Mouse (Mus musculus) hindbrain, embryonic 16.5 days (tissue): ENCODE measurements around the gene Phactr1. TPM values are rescaled to one million over a fixed set of nuclear protein-coding genes. Genes with fewer than 3 reads are reported as not detected.
A peak's percentile ranks its signal among the peaks of the same experiment; 100 is the strongest.

Source experiments
- ATAC-seq: fragments of 200-750 bp; cut with Nextera tagmentation; 2 replicates; pipeline ENCODE4 v1.8.0; 2017; ENCODE audit warnings: moderate TSS enrichment, moderate library complexity
- H3K27ac ChIP-seq: fragments of 300-500 bp; sonication (generic); 2 replicates; pipeline ENCODE4 v1.5.1; 2014; ENCODE audit warnings: low read depth, mild to moderate bottlenecking, control low read depth, low read length, moderate library complexity
- H3K27me3 ChIP-seq: fragments of 300-500 bp; sonication (generic); replicated peaks from 2 replicates; pipeline ENCODE4 v1.6.1; 2014; ENCODE audit warnings: low read length; ENCODE audit not compliant: control insufficient read depth, insufficient read depth
- H3K36me3 ChIP-seq: fragments of 300-500 bp; sonication (generic); 2 replicates; pipeline ENCODE4 v1.6.1; 2014; ENCODE audit warnings: mild to moderate bottlenecking, low read length, moderate library complexity, mixed read lengths; ENCODE audit not compliant: control insufficient read depth, insufficient read depth
- H3K4me1 ChIP-seq: fragments of 300-500 bp; sonication (generic); 2 replicates; pipeline ENCODE4 v1.6.1; 2014; ENCODE audit warnings: low read depth, low read length; ENCODE audit not compliant: control insufficient read depth, insufficient read depth
- H3K4me2 ChIP-seq: fragments of 300-500 bp; sonication (generic); 2 replicates; pipeline ENCODE4 v1.6.1; 2014; ENCODE audit warnings: mild to moderate bottlenecking, low read length, control low read depth, moderate library complexity
- H3K4me3 ChIP-seq: fragments of 300-500 bp; sonication (generic); 2 replicates; pipeline ENCODE4 v1.5.1; 2014; ENCODE audit warnings: mild to moderate bottlenecking, low read length, control low read depth, moderate library complexity
- H3K9ac ChIP-seq: fragments of 300-500 bp; sonication (generic); 2 replicates; pipeline ENCODE4 v1.6.1; 2014; ENCODE audit warnings: low read depth, mild to moderate bottlenecking, control low read depth, low read length, moderate library complexity
- H3K9me3 ChIP-seq: fragments of 300-500 bp; sonication (generic); 2 replicates; pipeline ENCODE4 v1.6.1; 2014; ENCODE audit warnings: mild to moderate bottlenecking, low read length, moderate library complexity; ENCODE audit not compliant: control insufficient read depth
- WGBS: fragments of 180-500 bp; shearing (Covaris S2); extraction: QIAGEN DNeasy Blood & Tissue Kit; methylation state at CpG from one replicate; pipeline ENCODE4 v1.1.7; 2014; 5-methylcytosine and 5-hydroxymethylcytosine counted together
- polyA plus RNA-seq: library from polyadenylated mRNA; unstranded; fragments of >200 nt; fragmentation: Nextera tagmentation; extraction: Ambion mirVana; gene quantifications from 2 replicates; pipeline ENCODE4 v1.2.1, GENCODE M21; 2015

Phactr1 gene
- polyA plus RNA-seq, 1 experiment from 2014 or later, result 49.9 TPM

- Histone ChIP-seq H3K36me3 (no peaks in the 10 kb centered on the region), H3K4me2 (no peak overlapping the region), H3K9ac (no peak overlapping the region), H3K9me3 (no peaks in the 10 kb centered on the region), H3K4me3 (no peak overlapping the region), H3K4me1 (no peaks in the 10 kb centered on the region), H3K27me3 (no peaks in the 10 kb centered on the region), H3K27ac (no peak overlapping the region)
- WGBS, result 77% methylated on average over 5 of the region's 5 CpGs
- no peak for ATAC-seq
Measured at GRCm38 (mm10) chr13:42738152-42738551, 57.7 kb downstream of the Phactr1 start.

GRCm38 (mm10) chr13:42742226-42742625 is 61.8 kb downstream of the Phactr1 start:
- Histone ChIP-seq H3K27me3 (no peaks in the 10 kb centered on the region), H3K9ac (no peak overlapping the region), H3K4me3 (no peak overlapping the region), H3K4me1 (peaks cover 2% of the 10 kb centered on the region; the same call in 1 of the 2 replicates), H3K9me3 (no peaks in the 10 kb centered on the region), H3K27ac (no peak overlapping the region), H3K4me2 (no peak overlapping the region), H3K36me3 (no peaks in the 10 kb centered on the region)
- no peak for ATAC-seq

- H3K4me2 ChIP-seq, result no peak overlapping the region
- WGBS, result 46% methylated on average over 5 of the region's 5 CpGs
- no peaks in the 10 kb centered on the region for H3K27me3 ChIP-seq
- H3K4me3 ChIP-seq, result no peak overlapping the region
- no peak for ATAC-seq
- no peaks in the 10 kb centered on the region for H3K36me3 ChIP-seq
- H3K4me1 ChIP-seq, result peaks cover 2% of the 10 kb centered on the region; the same call in 1 of the 2 replicates
- H3K27ac ChIP-seq, result 0 out of 2 replicates have a peak overlapping the region, but pooled peaks have one; percentile 20
- H3K9me3 ChIP-seq, result no peaks in the 10 kb centered on the region
- H3K9ac ChIP-seq, result no peak overlapping the region
Measured at GRCm38 (mm10) chr13:42744467-42744866, 64.0 kb downstream of the Phactr1 start.

- H3K27ac ChIP-seq, result no peak overlapping the region
- peak overlapping the region; percentile 6; the same call in 1 of the 2 replicates for H3K4me2 ChIP-seq
Measured at GRCm38 (mm10) chr13:42757654-42758400, 77.4 kb downstream of the Phactr1 start.

GRCm38 (mm10) chr13:42759170-42759569 is 78.7 kb downstream of the Phactr1 start:
- no peak for ATAC-seq
- Histone ChIP-seq H3K27ac (no peak overlapping the region), H3K9me3 (no peaks in the 10 kb centered on the region), H3K4me2 (no peak overlapping the region), H3K36me3 (no peaks in the 10 kb centered on the region), H3K4me3 (no peak overlapping the region), H3K27me3 (no peaks in the 10 kb centered on the region), H3K4me1 (peaks cover 6% of the 10 kb centered on the region), H3K9ac (no peak overlapping the region)
- 68% methylated on average over 5 of the region's 5 CpGs for WGBS

More at GRCm38 (mm10) chr13:42757654-42758400, 77.4 kb downstream of the Phactr1 start:
- Histone ChIP-seq H3K9ac (no peak overlapping the region), H3K36me3 (no peaks in the 10 kb centered on the region), H3K9me3 (no peaks in the 10 kb centered on the region), H3K4me1 (peaks cover 6% of the 10 kb centered on the region), H3K4me3 (no peak overlapping the region), H3K27me3 (no peaks in the 10 kb centered on the region)
- peak; percentile 58; the same call in 1 of the 2 replicates for ATAC-seq
- WGBS, result 22% methylated on average over 11 of the region's 11 CpGs

GRCm38 (mm10) chr13:42760907-42761544 is 80.6 kb downstream of the Phactr1 start:
- no peak for ATAC-seq
- H3K9ac ChIP-seq, result no peak overlapping the region
- peaks cover 6% of the 10 kb centered on the region for H3K4me1 ChIP-seq
- no peak overlapping the region for H3K4me3 ChIP-seq
- no peak overlapping the region for H3K4me2 ChIP-seq
- no peak overlapping the region for H3K27ac ChIP-seq
- no peaks in the 10 kb centered on the region for H3K36me3 ChIP-seq
- H3K9me3 ChIP-seq, result no peaks in the 10 kb centered on the region
- H3K27me3 ChIP-seq, result no peaks in the 10 kb centered on the region
- WGBS, result 81% methylated on average over 10 of the region's 10 CpGs

- Histone ChIP-seq H3K36me3 (no peaks in the 10 kb centered on the region), H3K27ac (no peak overlapping the region), H3K4me2 (no peak overlapping the region), H3K9ac (no peak overlapping the region), H3K9me3 (no peaks in the 10 kb centered on the region), H3K4me3 (no peak overlapping the region), H3K27me3 (no peaks in the 10 kb centered on the region), H3K4me1 (peaks cover 3% of the 10 kb centered on the region; the same call in 1 of the 2 replicates)
- 27% methylated on average over 6 of the region's 6 CpGs for WGBS
- ATAC-seq, result peak; percentile 58
Measured at GRCm38 (mm10) chr13:42772314-42772713, 91.9 kb downstream of the Phactr1 start.

GRCm38 (mm10) chr13:42774040-42774439 is 93.6 kb downstream of the Phactr1 start:
- Histone ChIP-seq H3K4me3 (no peak overlapping the region), H3K36me3 (no peaks in the 10 kb centered on the region), H3K27me3 (no peaks in the 10 kb centered on the region), H3K9ac (no peak overlapping the region), H3K9me3 (no peaks in the 10 kb centered on the region), H3K4me1 (peaks cover 3% of the 10 kb centered on the region; the same call in 1 of the 2 replicates), H3K27ac (no peak overlapping the region), H3K4me2 (no peak overlapping the region)
- WGBS, result 65% methylated on average over 2 of the region's 2 CpGs
- ATAC-seq, result no peak

GRCm38 (mm10) chr13:42782151-42782550 is 101.7 kb downstream of the Phactr1 start:
- H3K27ac ChIP-seq, result no peak overlapping the region
- no peak for ATAC-seq
- no peak overlapping the region; the same call in 1 of the 2 replicates for H3K4me2 ChIP-seq
- H3K4me1 ChIP-seq, result no peaks in the 10 kb centered on the region; the same call in 1 of the 2 replicates
- 49% methylated on average over 13 of the region's 13 CpGs for WGBS
- no peaks in the 10 kb centered on the region for H3K27me3 ChIP-seq
- no peak overlapping the region for H3K9ac ChIP-seq
- H3K9me3 ChIP-seq, result no peaks in the 10 kb centered on the region
- no peak overlapping the region for H3K4me3 ChIP-seq
- no peaks in the 10 kb centered on the region for H3K36me3 ChIP-seq
